Mouse (Mus musculus) hindbrain, embryonic 12.5 days (tissue): ENCODE measurements around the gene Tlx3. TPM values are rescaled to one million over a fixed set of nuclear protein-coding genes. Genes with fewer than 3 reads are reported as not detected.

ENCODE experiments used
- ATAC-seq: fragments of 200-750 bp; cut with Nextera tagmentation; 2 replicates; pipeline ENCODE4 v1.8.0; 2017; ENCODE audit warnings: moderate TSS enrichment; ENCODE audit not compliant: low FRiP score
- H3K27ac ChIP-seq: fragments of 300-500 bp; sonication (generic); 2 replicates; pipeline ENCODE4 v1.5.1; 2016; ENCODE audit warnings: mild to moderate bottlenecking
- H3K27me3 ChIP-seq: fragments of 300-500 bp; sonication (generic); 2 replicates; pipeline ENCODE4 v1.6.1; 2016; ENCODE audit warnings: mild to moderate bottlenecking
- H3K36me3 ChIP-seq: fragments of 300-500 bp; sonication (generic); 2 replicates; pipeline ENCODE4 v1.6.1; 2016; ENCODE audit warnings: mild to moderate bottlenecking
- H3K4me1 ChIP-seq: fragments of 300-500 bp; sonication (generic); 2 replicates; pipeline ENCODE4 v1.6.1; 2016
- H3K4me2 ChIP-seq: fragments of 300-500 bp; sonication (generic); replicated peaks from 2 replicates; pipeline ENCODE4 v1.6.1; 2016; ENCODE audit warnings: mild to moderate bottlenecking
- H3K4me3 ChIP-seq: fragments of 300-500 bp; sonication (generic); 2 replicates; pipeline ENCODE4 v1.5.1; 2016; ENCODE audit warnings: mild to moderate bottlenecking
- H3K9ac ChIP-seq: fragments of 300-500 bp; sonication (generic); 2 replicates; pipeline ENCODE4 v1.6.1; 2016; ENCODE audit warnings: mild to moderate bottlenecking, moderate library complexity
- H3K9me3 ChIP-seq: fragments of 300-500 bp; sonication (generic); replicated peaks from 2 replicates; pipeline ENCODE4 v1.6.1; 2016; ENCODE audit warnings: mild to moderate bottlenecking
- WGBS: fragments of 180-500 bp; shearing (Covaris S2); methylation state at CpG from one replicate; pipeline ENCODE4 v1.1.7; 2016; 5-methylcytosine and 5-hydroxymethylcytosine counted together
- polyA plus RNA-seq: library from polyadenylated mRNA; unstranded; fragments of >200 nt; fragmentation: Nextera tagmentation; extraction: Ambion mirVana; gene quantifications from 2 replicates; pipeline ENCODE4 v1.2.1, GENCODE M21; 2016

Gene Tlx3
- polyA plus RNA-seq, 1 experiment from 2014 or later = 29.8 TPM

DNA sequence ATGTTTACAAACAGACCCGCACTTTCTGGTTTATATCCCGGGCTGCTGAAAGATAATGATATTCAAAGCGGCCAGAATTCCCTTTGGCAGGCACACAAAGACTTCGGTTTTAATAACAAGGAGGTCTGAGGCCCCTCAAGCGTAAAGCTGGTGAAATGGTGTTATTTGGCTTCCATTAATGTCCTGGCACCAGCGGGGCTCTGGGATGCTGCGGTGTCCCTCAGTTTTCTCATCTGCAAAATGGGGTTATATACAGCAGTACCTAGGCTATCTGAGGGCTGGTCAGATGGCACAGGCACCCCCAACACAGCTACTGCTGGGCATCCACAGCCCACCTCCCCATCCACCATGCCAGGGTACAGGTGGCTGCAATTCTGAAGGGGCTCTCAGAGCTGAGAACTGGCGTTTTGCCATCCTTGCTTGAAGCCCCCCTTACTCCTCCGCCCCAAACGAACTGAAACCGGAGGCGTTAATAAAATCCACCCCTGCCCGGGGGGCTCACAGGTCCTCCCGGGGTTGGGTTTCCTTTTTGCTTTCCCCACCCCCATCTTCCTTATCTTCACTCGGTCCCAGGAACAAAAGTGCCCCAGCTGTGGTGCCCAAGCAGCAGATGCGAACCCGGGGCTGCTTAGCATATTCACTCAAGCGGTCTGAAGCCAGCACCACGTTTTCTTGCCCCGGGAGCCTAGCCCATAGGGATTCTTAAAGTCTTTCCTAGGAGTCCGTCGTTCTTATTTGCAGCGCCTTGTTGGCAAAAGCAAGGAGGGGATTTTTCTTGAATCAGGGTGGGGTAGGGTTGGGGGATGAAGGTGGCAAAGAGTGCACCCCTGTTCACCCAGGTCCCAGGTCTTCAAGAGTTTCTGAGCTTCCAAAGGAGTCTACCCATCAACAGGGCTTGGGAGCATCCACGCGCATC, 7.6 kb downstream of the Tlx3 start:
- Histone ChIP-seq H3K4me3 (no peak overlapping the region), H3K27ac (no peak overlapping the region), H3K4me1 (peaks cover 19% of the 10 kb centered on the region), H3K4me2 (no peak overlapping the region), H3K9me3 (0 out of 2 replicates have a peak, but pooled peaks cover 4% of the 10 kb centered on the region), H3K36me3 (no peaks in the 10 kb centered on the region), H3K27me3 (peaks cover 81% of the 10 kb centered on the region), H3K9ac (no peak overlapping the region)
- WGBS = 3% methylated on average over 25 of the region's 25 CpGs
- peak; percentile 33 for ATAC-seq

DNA sequence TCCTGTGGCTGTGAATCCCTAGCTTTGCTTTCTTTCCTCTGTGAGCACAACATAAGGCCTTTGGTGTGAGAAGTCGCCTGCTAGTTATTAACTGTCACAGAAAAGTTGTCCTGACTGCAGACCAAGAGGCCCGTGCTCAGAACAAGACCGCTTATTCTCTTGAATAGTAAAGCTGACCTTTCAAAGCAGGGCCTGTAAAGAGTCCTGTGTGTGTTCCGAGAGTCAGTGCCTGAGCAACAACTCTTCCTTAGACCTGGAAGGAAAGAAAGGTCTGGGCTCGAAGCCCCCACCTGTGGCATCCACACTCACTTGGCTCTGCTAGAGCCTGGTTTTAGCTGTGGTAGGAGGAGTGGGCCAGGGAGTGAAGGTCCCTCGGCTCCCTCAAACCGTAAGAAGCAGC, 8.3 kb downstream of the Tlx3 start:
- Histone ChIP-seq H3K9me3 (0 out of 2 replicates have a peak, but pooled peaks cover 4% of the 10 kb centered on the region), H3K36me3 (no peaks in the 10 kb centered on the region), H3K4me2 (no peak overlapping the region), H3K27me3 (peaks cover 83% of the 10 kb centered on the region), H3K4me1 (peaks cover 11% of the 10 kb centered on the region), H3K27ac (no peak overlapping the region), H3K4me3 (no peak overlapping the region), H3K9ac (no peak overlapping the region)
- ATAC-seq = no peak
- WGBS = 12% methylated on average over 7 of the region's 7 CpGs

DNA sequence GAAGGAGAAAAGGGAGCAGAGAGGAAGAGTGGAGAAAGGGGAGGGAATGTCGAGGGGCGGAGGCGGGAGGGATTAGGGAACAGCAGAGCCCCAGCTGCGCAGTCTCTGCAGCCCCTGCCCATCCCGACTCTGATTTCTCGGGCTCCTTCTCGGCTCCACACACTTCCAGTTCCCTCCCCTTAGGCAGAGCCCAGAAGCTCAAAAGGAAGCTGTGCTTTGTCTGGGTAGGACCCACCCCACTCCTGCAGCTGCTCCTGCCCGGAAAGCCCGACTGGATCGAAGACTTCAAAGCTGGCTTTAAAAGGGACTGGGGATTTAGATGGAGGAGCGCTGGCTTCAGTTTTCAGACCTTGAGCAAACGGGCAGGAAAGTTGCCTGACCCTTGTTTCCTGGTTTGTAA, 9.7 kb downstream of the Tlx3 start:
- under 1% methylated on average over 10 of the region's 12 CpGs for WGBS
- Histone ChIP-seq H3K4me1 (peaks cover 11% of the 10 kb centered on the region), H3K9me3 (0 out of 2 replicates have a peak, but pooled peaks cover 4% of the 10 kb centered on the region), H3K27me3 (peaks cover 74% of the 10 kb centered on the region), H3K9ac (no peak overlapping the region), H3K4me3 (no peak overlapping the region), H3K27ac (no peak overlapping the region), H3K4me2 (peak overlapping the region; percentile 24; the same call in 1 of the 2 replicates), H3K36me3 (no peaks in the 10 kb centered on the region)
- ATAC-seq = peak; percentile 39; the same call in 1 of the 2 replicates

DNA sequence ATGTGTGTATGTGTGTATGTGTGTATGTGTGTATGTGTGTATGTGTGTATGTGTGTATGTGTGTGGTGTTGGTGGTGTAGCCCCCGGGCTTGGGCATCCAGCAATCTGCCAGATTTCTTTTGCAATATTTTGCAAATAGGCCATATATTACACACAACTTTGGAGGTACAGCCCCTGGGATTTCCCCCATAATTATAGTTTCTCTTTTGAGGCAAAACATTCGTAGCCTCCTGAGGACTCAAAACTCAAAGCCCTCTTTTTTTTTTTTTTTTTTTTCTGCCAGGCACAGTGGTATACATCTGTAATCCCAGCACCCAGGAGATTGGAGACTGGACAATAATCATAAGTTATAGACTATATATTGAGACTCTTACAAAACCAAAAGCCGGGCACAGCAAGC, 21.6 kb downstream of the Tlx3 start:
- Histone ChIP-seq H3K9me3 (no peaks in the 10 kb centered on the region), H3K9ac (no peak overlapping the region), H3K4me3 (no peak overlapping the region), H3K36me3 (no peaks in the 10 kb centered on the region), H3K4me2 (no peak overlapping the region), H3K4me1 (peaks cover 8% of the 10 kb centered on the region), H3K27me3 (peaks cover 32% of the 10 kb centered on the region), H3K27ac (no peak overlapping the region)
- 70% methylated on average over 3 of the region's 3 CpGs for WGBS
- no peak for ATAC-seq

DNA sequence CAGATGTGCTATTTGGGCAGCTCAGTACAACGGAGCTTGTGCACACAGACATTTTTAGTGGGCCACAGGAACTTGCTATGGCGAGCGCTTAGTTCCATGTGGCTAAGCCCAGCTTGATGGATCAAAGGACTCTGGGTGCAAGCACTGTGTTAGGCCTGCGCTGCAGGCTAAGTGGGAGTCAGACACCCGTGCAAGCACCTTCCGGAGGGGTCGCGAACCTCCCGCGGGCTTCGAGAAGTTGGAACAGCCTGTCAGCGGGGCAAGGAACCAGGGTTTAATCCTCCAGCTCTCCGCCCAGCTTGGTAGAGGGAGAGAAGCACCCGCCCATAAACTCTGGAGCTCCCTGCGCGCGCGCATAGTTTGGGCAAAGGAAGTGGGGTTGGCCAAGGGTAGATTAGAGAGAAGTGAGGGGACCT, 22.7 kb downstream of the Tlx3 start:
- peak; percentile 41; the same call in 1 of the 2 replicates for ATAC-seq
- peak overlapping the region; percentile 45 for H3K4me2 ChIP-seq
- H3K36me3 ChIP-seq = no peaks in the 10 kb centered on the region
- 1% methylated on average over 18 of the region's 18 CpGs for WGBS
- peak overlapping the region; percentile 33 for H3K9ac ChIP-seq
- H3K4me1 ChIP-seq = peaks cover 8% of the 10 kb centered on the region
- no peaks in the 10 kb centered on the region for H3K9me3 ChIP-seq
- H3K4me3 ChIP-seq = peak overlapping the region; percentile 14
- peaks cover 36% of the 10 kb centered on the region for H3K27me3 ChIP-seq
- H3K27ac ChIP-seq = no peak overlapping the region

DNA sequence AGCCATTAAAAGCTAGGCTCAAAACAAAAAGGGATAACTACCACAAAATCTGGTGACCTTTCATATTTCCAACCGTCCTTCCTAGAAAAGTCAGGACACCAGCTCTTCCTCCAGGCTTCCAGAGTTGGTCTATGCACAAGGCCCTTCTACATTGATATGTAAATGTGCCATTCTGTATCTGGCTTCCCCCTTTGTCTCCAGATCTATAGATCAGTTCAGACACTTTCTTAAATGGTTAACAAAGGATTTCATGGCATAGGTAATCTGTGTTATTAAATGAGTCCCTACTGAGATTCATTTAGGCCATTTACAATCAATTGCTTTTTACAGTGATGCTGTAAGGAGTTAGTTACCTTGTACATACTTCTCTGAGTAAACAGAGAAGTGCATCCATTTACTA, 23.6 kb downstream of the Tlx3 start:
- Histone ChIP-seq H3K27ac (no peak overlapping the region), H3K27me3 (peaks cover 42% of the 10 kb centered on the region), H3K4me2 (no peak overlapping the region), H3K9me3 (no peaks in the 10 kb centered on the region), H3K36me3 (no peaks in the 10 kb centered on the region), H3K4me1 (peaks cover 8% of the 10 kb centered on the region), H3K9ac (no peak overlapping the region), H3K4me3 (no peak overlapping the region)
- WGBS = 26% methylated on average over 1 of the region's 1 CpGs
- ATAC-seq = no peak

DNA sequence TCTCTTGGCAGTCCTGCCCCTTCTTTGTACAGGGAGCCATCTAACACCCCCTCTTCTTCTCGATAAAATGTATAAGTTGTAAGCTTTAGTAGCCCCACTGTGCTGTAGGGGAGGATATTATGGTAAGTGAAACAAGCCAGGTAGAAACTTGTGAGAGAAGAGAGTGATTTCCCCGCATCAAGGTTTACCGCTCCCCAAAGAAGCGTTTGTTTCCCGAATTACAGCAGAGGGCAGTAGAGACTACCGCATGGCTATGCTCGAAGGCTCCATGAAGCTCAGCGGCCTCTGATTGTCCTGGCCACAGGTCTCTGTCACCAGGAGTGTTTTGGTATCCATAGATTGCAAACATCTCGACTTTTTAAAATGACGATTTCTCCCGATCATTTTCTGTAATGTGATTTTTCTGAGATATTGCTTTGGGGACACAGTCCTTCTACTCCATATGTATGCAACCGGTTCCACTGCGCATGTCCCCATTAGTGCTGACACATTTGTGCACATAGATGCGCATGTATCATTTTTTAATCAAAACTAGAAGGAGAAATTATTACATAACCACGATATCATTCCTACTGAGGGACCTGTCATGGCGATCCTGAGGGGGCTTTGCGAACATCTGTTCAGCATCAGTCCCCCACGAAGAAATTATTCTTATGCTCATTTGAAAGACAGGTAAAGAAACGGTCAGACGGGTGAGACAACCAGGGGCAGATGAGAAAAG, 26.7 kb downstream of the Tlx3 start:
- Histone ChIP-seq H3K4me1 (peaks cover 8% of the 10 kb centered on the region), H3K9ac (no peak overlapping the region), H3K4me3 (no peak overlapping the region), H3K9me3 (no peaks in the 10 kb centered on the region), H3K36me3 (no peaks in the 10 kb centered on the region), H3K27ac (no peak overlapping the region), H3K27me3 (peaks cover 37% of the 10 kb centered on the region), H3K4me2 (no peak overlapping the region)
- WGBS = 27% methylated on average over 20 of the region's 20 CpGs
- peak; percentile 60 for ATAC-seq

DNA sequence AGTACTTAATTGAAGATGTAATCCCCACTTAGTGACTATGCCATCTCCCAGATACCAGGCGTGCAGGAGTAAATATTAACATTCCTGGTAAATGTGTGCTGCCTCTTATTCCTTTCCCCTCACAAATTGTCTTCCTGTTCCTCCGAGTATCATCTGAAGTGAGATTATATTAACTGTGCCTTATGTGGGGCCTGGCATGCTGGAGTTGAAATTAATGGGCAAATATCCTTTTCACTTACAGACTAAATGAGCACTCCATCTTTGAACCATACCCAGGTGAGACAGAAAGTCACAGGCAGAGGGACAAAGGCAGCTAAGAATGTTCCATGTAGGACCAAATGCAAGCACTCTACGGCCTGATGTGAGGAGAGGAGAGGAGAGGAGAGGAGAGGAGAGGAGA, 27.6 kb downstream of the Tlx3 start:
- H3K9me3 ChIP-seq = no peaks in the 10 kb centered on the region
- H3K4me1 ChIP-seq = peaks cover 6% of the 10 kb centered on the region
- no peak overlapping the region for H3K9ac ChIP-seq
- H3K27ac ChIP-seq = no peak overlapping the region
- 77% methylated on average over 2 of the region's 3 CpGs for WGBS
- no peak overlapping the region for H3K4me2 ChIP-seq
- H3K4me3 ChIP-seq = no peak overlapping the region
- H3K36me3 ChIP-seq = no peaks in the 10 kb centered on the region
- no peak for ATAC-seq
- peaks cover 29% of the 10 kb centered on the region for H3K27me3 ChIP-seq

DNA sequence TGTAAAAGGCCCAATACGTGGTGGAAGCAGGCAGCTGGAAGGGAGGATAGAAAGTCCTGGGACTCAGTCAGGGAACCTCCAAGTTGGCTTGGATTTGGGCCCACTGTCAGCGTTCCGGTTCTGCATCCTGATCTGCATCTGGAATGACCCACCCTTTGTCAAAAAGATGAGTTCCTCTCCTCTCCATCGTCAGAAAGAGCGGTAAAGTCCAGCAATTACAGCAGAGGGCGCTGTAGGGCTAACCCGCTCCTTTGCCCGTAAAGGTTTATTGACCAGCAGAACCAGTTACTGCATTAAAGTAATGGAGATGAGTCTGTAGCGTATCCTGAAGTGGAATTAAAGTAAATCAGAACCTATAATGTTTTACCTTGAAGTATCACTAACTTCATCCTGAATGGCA, 32.9 kb downstream of the Tlx3 start:
- WGBS = 15% methylated on average over 9 of the region's 9 CpGs
- H3K9me3 ChIP-seq = no peaks in the 10 kb centered on the region

DNA sequence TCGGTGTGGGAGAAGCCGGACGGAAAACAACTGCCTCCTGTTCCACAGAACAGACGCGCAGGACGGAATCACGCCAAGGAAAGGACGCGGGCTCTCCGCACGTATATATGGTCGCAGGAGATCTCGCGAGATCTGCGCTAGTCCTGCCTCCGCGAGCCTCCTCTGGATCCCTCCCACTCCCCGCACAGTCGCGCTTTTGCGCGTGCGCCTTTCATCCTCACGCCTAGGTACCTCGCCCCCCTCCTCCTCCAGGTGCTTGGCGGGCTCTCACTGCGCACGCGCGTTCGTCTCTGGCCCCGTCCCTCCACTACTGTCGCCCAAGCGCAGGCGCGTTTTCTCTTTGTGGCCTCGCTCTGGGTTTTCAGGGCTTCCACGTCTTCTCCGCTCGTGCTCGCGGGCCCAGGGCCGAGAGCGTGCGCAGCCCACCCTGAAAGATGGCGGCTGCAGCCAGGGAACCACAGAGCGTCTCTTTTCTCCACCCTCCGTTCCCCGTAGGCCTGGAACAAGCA, 40.3 kb downstream of the Tlx3 start, which contains the start of gene Npm1:
Gene Npm1 (minus strand): TSS at position 209 of the 509 bp plus-strand sequence.
- peaks cover 17% of the 10 kb centered on the region; the same call in 1 of the 2 replicates for H3K4me1 ChIP-seq
- no peaks in the 10 kb centered on the region for H3K27me3 ChIP-seq
- H3K9ac ChIP-seq = peak within 1 kb of the TSS; percentile 94
- H3K9me3 ChIP-seq = no peaks in the 10 kb centered on the region
- peak within 1 kb of the TSS; percentile 67 for H3K4me3 ChIP-seq
- 2% methylated on average over 49 of the region's 49 CpGs for WGBS
- H3K36me3 ChIP-seq = peaks cover 23% of the 10 kb centered on the region
- peak; percentile 96 for ATAC-seq
- H3K27ac ChIP-seq = peak within 1 kb of the TSS; percentile 97
- peak within 1 kb of the TSS; percentile 84 for H3K4me2 ChIP-seq

More for the DNA sequence above, 32.9 kb downstream of the Tlx3 start:
- peaks cover 4% of the 10 kb centered on the region for H3K27me3 ChIP-seq
- no peaks in the 10 kb centered on the region for H3K36me3 ChIP-seq
- no peak overlapping the region for H3K9ac ChIP-seq
- no peaks in the 10 kb centered on the region for H3K4me1 ChIP-seq
- no peak for ATAC-seq
- no peak overlapping the region for H3K27ac ChIP-seq
- no peak overlapping the region for H3K4me3 ChIP-seq
- no peak overlapping the region for H3K4me2 ChIP-seq

DNA sequence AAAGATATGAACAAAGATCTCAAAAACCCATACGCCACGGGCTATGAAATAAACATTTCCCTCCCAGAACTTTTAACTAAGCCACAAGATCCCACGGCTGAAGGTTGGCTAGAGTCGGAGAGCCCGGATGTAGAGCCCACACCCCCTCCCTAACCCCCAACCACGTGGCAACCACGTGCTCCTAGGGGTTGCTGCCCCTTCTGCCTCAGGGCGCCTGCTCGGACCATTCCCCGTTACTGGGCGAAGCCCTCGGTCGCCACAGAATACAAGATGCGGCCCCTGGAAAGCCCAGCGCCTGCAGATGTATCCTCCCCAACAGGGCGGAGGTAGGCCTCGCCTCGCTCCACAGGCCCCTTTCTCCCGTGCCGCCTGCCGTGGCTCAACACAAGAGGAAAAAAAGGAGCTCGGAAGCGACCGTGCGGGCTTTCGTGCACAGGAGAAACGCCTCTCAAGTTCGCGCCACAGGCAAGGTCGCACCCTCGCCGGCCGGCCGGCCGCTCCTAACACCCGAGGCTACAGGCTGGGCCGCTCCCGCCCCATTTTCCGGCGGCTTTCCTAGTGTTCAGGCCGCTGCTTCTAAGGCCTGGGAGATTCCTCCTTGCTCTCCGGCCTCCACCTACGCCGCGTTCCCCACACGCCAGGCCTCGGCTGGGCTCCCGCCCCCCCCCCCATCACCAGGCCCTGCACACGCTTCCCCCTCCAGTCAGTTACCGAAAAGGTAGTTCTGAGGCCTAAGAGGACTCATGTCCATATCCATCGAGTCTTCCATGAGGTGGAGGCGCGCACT, 41.0 kb downstream of the Tlx3 start:
- peak; percentile 74 for ATAC-seq

More for the DNA sequence above, 41.0 kb downstream of the Tlx3 start:
- H3K36me3 ChIP-seq = peaks cover 30% of the 10 kb centered on the region
- no peaks in the 10 kb centered on the region for H3K9me3 ChIP-seq
- peaks cover 17% of the 10 kb centered on the region; the same call in 1 of the 2 replicates for H3K4me1 ChIP-seq
- H3K4me2 ChIP-seq = peak overlapping the region; percentile 84
- H3K27me3 ChIP-seq = no peaks in the 10 kb centered on the region
- peak overlapping the region; percentile 94 for H3K9ac ChIP-seq
- peak overlapping the region; percentile 67 for H3K4me3 ChIP-seq
- 2% methylated on average over 51 of the region's 53 CpGs for WGBS
- H3K27ac ChIP-seq = peak overlapping the region; percentile 86
